Mouse (Mus musculus) brain, adult 2 months (tissue): Measurements from ENCODE around the gene 5430402E10Rik.
"Not testable (repeated sequence)": the region's sequence is repeated elsewhere in the genome, so short reads cannot be mapped to it uniquely, and the experiment has no call there.

Source experiments
- DNase-seq: peaks from one replicate; pipeline ENCODE4 v3.0.0; 2011; ENCODE audit warnings: low read depth, low spot score

The 5430402E10Rik gene

DNA sequence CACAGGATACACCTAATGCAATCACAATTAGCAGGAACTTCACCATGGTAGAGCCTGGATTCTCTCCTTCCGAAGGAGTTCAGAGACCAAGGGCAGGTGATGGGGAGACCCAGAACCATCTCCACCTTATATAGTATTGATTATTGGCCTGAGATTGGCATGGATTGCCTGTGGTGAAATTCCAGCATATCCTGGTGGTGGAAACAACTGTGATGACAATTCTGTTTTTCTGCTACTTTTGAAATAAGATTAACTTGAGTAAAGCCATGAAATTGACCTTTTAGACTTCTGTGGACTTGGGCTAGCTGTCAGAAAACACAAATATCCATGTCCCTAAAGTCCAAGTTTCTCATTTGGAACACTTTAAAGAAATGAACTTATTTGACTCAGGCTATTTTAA lies at the start of gene 5430402E10Rik:
5430402E10Rik (minus strand) TSS at position 101 of the 400 bp plus-strand sequence.
- DNase-seq = not testable (repeated sequence)

GRCm38 (mm10) chrX:77880033-77880432 lies 44.8 kb downstream of the 5430402E10Rik start:
- DNase-seq = peak; percentile 13
